Mouse (Mus musculus) kidney, postnatal 14 days (tissue): ENCODE measurements around the gene Arhgdib.
A peak's percentile ranks its signal among the peaks of the same experiment; 100 is the strongest.

ENCODE experiments used
- DNase-seq: peaks from one replicate; pipeline ENCODE4 v3.0.0; 2022; ENCODE audit warnings: mixed read lengths

Arhgdib gene

DNA sequence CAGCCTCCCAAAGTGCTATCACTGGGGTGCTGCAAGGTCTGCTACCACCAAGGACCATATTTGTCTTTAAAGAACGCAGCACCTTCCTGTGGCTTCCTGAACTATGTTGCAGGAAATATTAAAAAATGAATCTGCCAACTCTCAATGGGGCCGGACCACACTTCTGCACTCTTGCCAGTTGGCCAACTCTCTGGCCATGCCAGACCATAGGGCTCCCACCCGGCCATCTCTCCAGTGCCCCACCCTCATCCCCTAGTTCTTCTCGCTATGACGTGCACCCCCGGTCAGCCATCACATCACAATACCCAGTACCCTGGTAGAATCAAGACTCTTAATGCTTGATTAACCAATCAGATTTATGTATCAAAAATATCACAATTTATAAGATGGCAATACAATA is 57.7 kb downstream of the Arhgdib start:
- no peak for DNase-seq

DNA sequence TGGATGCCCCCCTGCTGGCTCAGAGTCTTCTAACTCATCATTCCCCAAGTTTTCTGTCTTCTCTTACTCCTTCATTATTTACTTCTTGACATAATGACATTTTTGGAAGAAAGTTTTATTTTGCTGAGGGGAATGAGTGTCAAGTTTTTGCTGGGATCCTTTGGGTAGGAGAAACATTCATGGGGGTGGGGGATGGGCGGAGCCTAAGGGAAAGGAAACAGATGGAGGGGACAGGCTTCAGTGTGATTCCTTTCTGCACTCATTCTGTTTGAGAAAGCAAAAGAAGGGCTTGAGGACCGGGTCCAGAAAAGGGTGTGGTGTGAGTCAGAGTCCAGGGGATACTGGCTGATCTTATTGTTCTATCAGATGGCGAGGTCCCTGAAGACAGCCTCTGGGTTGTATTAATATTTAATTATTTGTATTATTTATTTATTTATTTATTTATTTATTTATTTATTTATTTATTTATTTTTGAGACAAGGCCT is 58.2 kb downstream of the Arhgdib start:
- peak; percentile 50 for DNase-seq

DNA sequence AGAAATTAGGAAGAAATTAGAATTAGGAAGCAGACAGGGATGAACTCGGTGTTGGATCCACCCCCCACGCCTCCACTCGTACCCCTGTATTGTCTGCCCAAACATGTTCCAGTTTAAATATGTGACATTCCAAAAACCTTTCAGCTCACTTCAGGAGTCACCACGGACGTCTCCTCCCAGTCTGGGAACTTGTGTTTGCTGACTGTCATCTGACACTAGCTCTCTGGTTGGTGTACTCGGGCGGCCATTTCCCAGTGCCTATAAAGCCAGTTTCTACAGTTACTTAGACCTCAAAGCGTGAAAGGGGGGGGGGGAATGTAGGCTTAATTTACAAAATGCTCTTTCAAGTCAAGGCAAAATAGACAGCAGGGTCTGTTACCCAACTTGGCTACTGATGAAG is 60.0 kb downstream of the Arhgdib start:
- DNase-seq: no peak

DNA sequence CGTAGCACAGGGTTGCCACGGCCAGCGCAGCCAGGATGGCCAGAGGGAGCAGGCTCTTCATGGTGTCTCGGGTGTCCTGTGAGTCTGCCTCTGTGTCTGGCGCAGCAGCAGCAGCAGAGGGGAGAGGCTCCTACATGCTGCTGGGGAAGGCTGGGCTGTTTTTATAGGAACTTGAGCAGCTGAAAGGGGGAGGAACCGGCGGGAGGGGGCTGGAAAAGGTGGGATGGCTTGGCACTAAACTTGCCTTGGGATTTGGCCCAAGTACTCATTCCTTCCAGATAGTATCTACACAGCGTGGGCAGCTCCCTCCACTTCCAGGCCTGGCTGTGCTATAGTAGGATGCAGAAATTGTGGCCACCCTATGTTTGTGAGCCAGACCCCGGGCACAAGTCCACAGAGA is 66.0 kb downstream of the Arhgdib start, which contains the start of gene Mgp:
Mgp (minus strand) TSS at position 154 of the 400 bp plus-strand sequence.
- peak; percentile 53 for DNase-seq

DNA sequence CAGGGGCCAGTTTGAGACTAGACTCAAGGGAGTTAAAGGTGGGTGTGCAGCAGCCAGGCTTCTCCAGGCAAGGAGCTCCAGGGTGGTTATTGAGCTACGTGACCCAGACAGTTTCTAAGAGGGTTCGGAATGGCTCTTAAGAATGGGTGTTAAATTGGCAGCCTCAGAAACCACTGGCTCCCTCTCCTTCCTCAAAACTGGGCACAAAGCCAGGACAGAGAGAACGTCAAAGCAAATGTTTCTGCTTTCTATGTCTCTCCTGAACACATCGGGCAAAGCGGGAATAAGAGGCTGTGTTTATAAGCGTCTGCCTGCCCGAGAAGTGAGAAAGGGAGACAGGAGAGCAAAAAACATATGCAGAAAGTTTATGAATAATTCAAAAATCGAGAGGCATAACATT is 67.1 kb downstream of the Arhgdib start:
- no peak for DNase-seq
